Mouse (Mus musculus) hematopoietic multipotent progenitor cell, adult 10-12 weeks (in vitro differentiated cells): Measurements from ENCODE around the gene Akr1d1. TPM values are rescaled to one million over a fixed set of nuclear protein-coding genes. Genes with fewer than 3 reads are reported as not detected.

Source experiments
- polyA plus RNA-seq: library from polyadenylated mRNA; stranded (reverse); fragments of >175 nt; gene quantifications from 2 replicates; pipeline ENCODE4 v1.2.3, GENCODE M21; 2012; ENCODE audit warnings: low replicate concordance

Gene Akr1d1
- not detected in 2 replicates for polyA plus RNA-seq

DNA sequence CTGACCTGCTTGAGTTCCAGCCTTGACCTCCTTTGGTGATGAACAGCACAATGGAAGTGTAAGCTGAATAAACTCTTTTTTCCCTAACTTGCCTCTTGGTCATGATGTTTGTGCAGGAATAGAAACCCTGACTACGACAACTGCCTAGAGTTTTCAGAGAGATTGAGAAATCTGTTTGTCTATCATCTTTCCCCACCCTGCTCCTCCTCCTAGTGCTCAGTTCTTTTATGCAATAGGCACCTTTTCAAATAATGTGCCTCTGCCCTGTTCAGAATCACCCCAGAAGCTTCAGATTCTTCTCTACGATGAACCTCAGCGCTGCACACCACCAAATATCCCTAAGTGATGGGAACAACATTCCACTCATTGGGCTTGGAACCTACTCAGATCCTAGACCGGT is at the start of gene Akr1d1:
Gene Akr1d1 (plus strand): TSS at position 234 of the 400 bp plus-strand sequence.

Other genes with a start within 250 kb of the Akr1d1 start
- 1.2 and 2.9 TPM in 2 replicates for gene Dgki, start 230.0 kb upstream of the Akr1d1 start, polyA plus RNA-seq
- 3.9 and 7.0 TPM in 2 replicates for gene Creb3l2, start 88.0 kb upstream of the Akr1d1 start, polyA plus RNA-seq